Mouse (Mus musculus): ENCODE results near the gene Ryr3. TPM values are rescaled to one million over a fixed set of nuclear protein-coding genes. Genes with fewer than 3 reads are reported as not detected.

The Ryr3 gene
- polyA plus RNA-seq, 1 experiment from 2014 or later = 2.4 TPM

- H3K27ac ChIP-seq = no peak overlapping the region
- peaks cover 7% of the 10 kb centered on the region for H3K4me1 ChIP-seq
- no peak overlapping the region for H3K4me3 ChIP-seq
- ATAC-seq (ENCODE audit: borderline replicate concordance, extremely low read depth, low FRiP score, low TSS enrichment) = peak; percentile 15; the same call in 1 of the 2 replicates
- H3K4me2 ChIP-seq = no peak overlapping the region
- H3K9me3 ChIP-seq = no peaks in the 10 kb centered on the region
- H3K9ac ChIP-seq = no peak overlapping the region
- H3K36me3 ChIP-seq = no peaks in the 10 kb centered on the region
- H3K27me3 ChIP-seq = no peaks in the 10 kb centered on the region
Observed at GRCm38 (mm10) chr2:113178047-113178446, 38.8 kb downstream of the Ryr3 start.

- H3K4me2 ChIP-seq = no peak overlapping the region
- H3K4me1 ChIP-seq = peaks cover 7% of the 10 kb centered on the region
- ATAC-seq (ENCODE audit: borderline replicate concordance, extremely low read depth, low FRiP score, low TSS enrichment) = no peak
- H3K36me3 ChIP-seq = no peaks in the 10 kb centered on the region
- no peaks in the 10 kb centered on the region for H3K27me3 ChIP-seq
- no peak overlapping the region for H3K9ac ChIP-seq
- no peaks in the 10 kb centered on the region for H3K9me3 ChIP-seq
- no peak overlapping the region for H3K27ac ChIP-seq
- 53% methylated on average over 5 of the region's 5 CpGs for WGBS
- no peak overlapping the region for H3K4me3 ChIP-seq
Observed at GRCm38 (mm10) chr2:113176337-113176736, 40.6 kb downstream of the Ryr3 start.

- Histone ChIP-seq H3K9ac (no peak overlapping the region), H3K27ac (no peak overlapping the region), H3K36me3 (no peaks in the 10 kb centered on the region), H3K4me3 (no peak overlapping the region), H3K4me1 (no peaks in the 10 kb centered on the region), H3K27me3 (no peaks in the 10 kb centered on the region), H3K4me2 (no peak overlapping the region), H3K9me3 (no peaks in the 10 kb centered on the region)
- no peak for ATAC-seq (ENCODE audit: borderline replicate concordance, extremely low read depth, low FRiP score, low TSS enrichment)
- 81% methylated on average over 4 of the region's 4 CpGs for WGBS
Observed at GRCm38 (mm10) chr2:113168096-113168495, 48.8 kb downstream of the Ryr3 start.

- Histone ChIP-seq H3K9ac (no peak overlapping the region), H3K27ac (no peak overlapping the region), H3K36me3 (no peaks in the 10 kb centered on the region), H3K27me3 (no peaks in the 10 kb centered on the region), H3K9me3 (no peaks in the 10 kb centered on the region), H3K4me3 (no peak overlapping the region), H3K4me2 (no peak overlapping the region), H3K4me1 (no peaks in the 10 kb centered on the region)
- ATAC-seq (ENCODE audit: borderline replicate concordance, extremely low read depth, low FRiP score, low TSS enrichment) = no peak
- 73% methylated on average over 5 of the region's 5 CpGs for WGBS
Observed at GRCm38 (mm10) chr2:113161494-113161893, 55.4 kb downstream of the Ryr3 start.

- no peak overlapping the region for H3K27ac ChIP-seq
- H3K9me3 ChIP-seq = no peaks in the 10 kb centered on the region
- H3K27me3 ChIP-seq = no peaks in the 10 kb centered on the region
- no peaks in the 10 kb centered on the region for H3K4me1 ChIP-seq
- no peak overlapping the region for H3K9ac ChIP-seq
- no peaks in the 10 kb centered on the region for H3K36me3 ChIP-seq
- no peak overlapping the region for H3K4me2 ChIP-seq
- 70% methylated on average over 3 of the region's 3 CpGs for WGBS
- ATAC-seq (ENCODE audit: borderline replicate concordance, extremely low read depth, low FRiP score, low TSS enrichment) = no peak
- H3K4me3 ChIP-seq = no peak overlapping the region
Observed at GRCm38 (mm10) chr2:113137766-113138165, 79.1 kb downstream of the Ryr3 start.

GRCm38 (mm10) chr2:113123476-113123875, 93.4 kb downstream of the Ryr3 start:
- no peak overlapping the region for H3K9ac ChIP-seq
- no peak overlapping the region for H3K27ac ChIP-seq
- WGBS = 39% methylated on average over 1 of the region's 1 CpGs
- H3K9me3 ChIP-seq = no peaks in the 10 kb centered on the region
- H3K27me3 ChIP-seq = no peaks in the 10 kb centered on the region
- no peaks in the 10 kb centered on the region for H3K4me1 ChIP-seq
- no peak overlapping the region for H3K4me3 ChIP-seq
- no peaks in the 10 kb centered on the region for H3K36me3 ChIP-seq
- no peak overlapping the region for H3K4me2 ChIP-seq
- no peak for ATAC-seq (ENCODE audit: borderline replicate concordance, extremely low read depth, low FRiP score, low TSS enrichment)

- no peaks in the 10 kb centered on the region for H3K9me3 ChIP-seq
- no peaks in the 10 kb centered on the region for H3K4me1 ChIP-seq
- no peak overlapping the region for H3K27ac ChIP-seq
- no peak overlapping the region for H3K4me2 ChIP-seq
- no peak for ATAC-seq (ENCODE audit: borderline replicate concordance, extremely low read depth, low FRiP score, low TSS enrichment)
- H3K36me3 ChIP-seq = no peaks in the 10 kb centered on the region
- no peak overlapping the region for H3K4me3 ChIP-seq
- WGBS = 68% methylated on average over 1 of the region's 1 CpGs
- no peaks in the 10 kb centered on the region for H3K27me3 ChIP-seq
- no peak overlapping the region for H3K9ac ChIP-seq
Observed at GRCm38 (mm10) chr2:113119080-113119479, 97.8 kb downstream of the Ryr3 start.

- no peaks in the 10 kb centered on the region for H3K4me1 ChIP-seq
- 91% methylated on average over 2 of the region's 2 CpGs for WGBS
- H3K27me3 ChIP-seq = no peaks in the 10 kb centered on the region
- H3K9me3 ChIP-seq = no peaks in the 10 kb centered on the region
- H3K4me3 ChIP-seq = no peak overlapping the region
- H3K4me2 ChIP-seq = no peak overlapping the region
- H3K27ac ChIP-seq = no peak overlapping the region
- no peak for ATAC-seq (ENCODE audit: borderline replicate concordance, extremely low read depth, low FRiP score, low TSS enrichment)
- H3K36me3 ChIP-seq = no peaks in the 10 kb centered on the region
- H3K9ac ChIP-seq = no peak overlapping the region
Observed at GRCm38 (mm10) chr2:113116788-113117187, 100.1 kb downstream of the Ryr3 start.

GRCm38 (mm10) chr2:113115897-113116283, 101.0 kb downstream of the Ryr3 start:
- Histone ChIP-seq H3K4me3 (no peak overlapping the region), H3K27me3 (no peaks in the 10 kb centered on the region), H3K9me3 (no peaks in the 10 kb centered on the region), H3K9ac (no peak overlapping the region), H3K27ac (no peak overlapping the region), H3K4me1 (no peaks in the 10 kb centered on the region), H3K4me2 (no peak overlapping the region), H3K36me3 (no peaks in the 10 kb centered on the region)
- no peak for ATAC-seq (ENCODE audit: borderline replicate concordance, extremely low read depth, low FRiP score, low TSS enrichment)
- WGBS = 81% methylated on average over 4 of the region's 4 CpGs

GRCm38 (mm10) chr2:113115248-113115896, 101.5 kb downstream of the Ryr3 start:
- no peak overlapping the region for H3K4me3 ChIP-seq
- WGBS = 69% methylated on average over 4 of the region's 4 CpGs
- no peaks in the 10 kb centered on the region for H3K27me3 ChIP-seq
- no peaks in the 10 kb centered on the region for H3K36me3 ChIP-seq
- H3K9me3 ChIP-seq = no peaks in the 10 kb centered on the region
- ATAC-seq (ENCODE audit: borderline replicate concordance, extremely low read depth, low FRiP score, low TSS enrichment) = no peak
- no peak overlapping the region for H3K9ac ChIP-seq
- no peak overlapping the region for H3K4me2 ChIP-seq
- no peaks in the 10 kb centered on the region for H3K4me1 ChIP-seq
- H3K27ac ChIP-seq = no peak overlapping the region

- Histone ChIP-seq H3K4me2 (no peak overlapping the region), H3K9me3 (no peaks in the 10 kb centered on the region), H3K4me1 (no peaks in the 10 kb centered on the region), H3K36me3 (no peaks in the 10 kb centered on the region), H3K27ac (no peak overlapping the region), H3K9ac (no peak overlapping the region), H3K27me3 (no peaks in the 10 kb centered on the region), H3K4me3 (no peak overlapping the region)
- no peak for ATAC-seq (ENCODE audit: borderline replicate concordance, extremely low read depth, low FRiP score, low TSS enrichment)
- 68% methylated on average over 6 of the region's 6 CpGs for WGBS
Observed at GRCm38 (mm10) chr2:113104609-113105008, 112.3 kb downstream of the Ryr3 start.

GRCm38 (mm10) chr2:113095184-113095583, 121.7 kb downstream of the Ryr3 start:
- ATAC-seq (ENCODE audit: borderline replicate concordance, extremely low read depth, low FRiP score, low TSS enrichment) = no peak
- WGBS = 77% methylated on average over 4 of the region's 4 CpGs

GRCm38 (mm10) chr2:113094088-113094487, 122.8 kb downstream of the Ryr3 start:
- no peak overlapping the region for H3K4me2 ChIP-seq
- no peaks in the 10 kb centered on the region for H3K27me3 ChIP-seq
- no peaks in the 10 kb centered on the region for H3K4me1 ChIP-seq
- WGBS = 78% methylated on average over 6 of the region's 6 CpGs
- no peak overlapping the region for H3K27ac ChIP-seq
- no peak for ATAC-seq (ENCODE audit: borderline replicate concordance, extremely low read depth, low FRiP score, low TSS enrichment)
- no peak overlapping the region for H3K9ac ChIP-seq
- H3K36me3 ChIP-seq = no peaks in the 10 kb centered on the region
- no peaks in the 10 kb centered on the region for H3K9me3 ChIP-seq
- no peak overlapping the region for H3K4me3 ChIP-seq

More at GRCm38 (mm10) chr2:113095184-113095583, 121.7 kb downstream of the Ryr3 start:
- Histone ChIP-seq H3K4me3 (no peak overlapping the region), H3K4me1 (no peaks in the 10 kb centered on the region), H3K36me3 (no peaks in the 10 kb centered on the region), H3K27me3 (no peaks in the 10 kb centered on the region), H3K4me2 (no peak overlapping the region), H3K27ac (no peak overlapping the region), H3K9me3 (no peaks in the 10 kb centered on the region), H3K9ac (no peak overlapping the region)

Measured in lung, embryonic 15.5 days (tissue).